Mouse (Mus musculus) kidney, adult 2 months (tissue): ENCODE data around the gene Gabrg3.

Source experiments
- CTCF ChIP-seq: fragments of 200-500 bp; conservative IDR thresholded peaks from 2 replicates; pipeline ENCODE4 v1.5.1; 2011; ENCODE audit warnings: low read depth, mild to moderate bottlenecking, control low read depth, low read length, moderate library complexity, mixed read lengths; ENCODE audit not compliant: insufficient read depth, insufficient read length
- POLR2A ChIP-seq: fragments of 200-500 bp; IDR thresholded peaks from one replicate; pipeline ENCODE4 v1.6.1; 2011; ENCODE audit warnings: low read depth, low read length, control low read depth

GRCm38 (mm10) chr7:57365134-57366012 lies 21.6 kb downstream of the Gabrg3 start:
- TF ChIP-seq CTCF (no peak), POLR2A (no peak)
